Mouse (Mus musculus): ENCODE measurements around the gene Ssh2.

Gene Ssh2

GRCm38 (mm10) chr11:77406329-77406728 is 190.2 kb downstream of the Ssh2 start:
- no peak for DNase-seq (ENCODE audit: low spot score in 2 of 2)

GRCm38 (mm10) chr11:77409879-77410278 is 193.8 kb downstream of the Ssh2 start:
- DNase-seq (ENCODE audit: low spot score in 2 of 2) = no peak

GRCm38 (mm10) chr11:77411284-77411683 is 195.2 kb downstream of the Ssh2 start:
- DNase-seq (ENCODE audit: low spot score in 2 of 2) = no peak

- no peak for DNase-seq (ENCODE audit: low spot score in 2 of 2)
Measured at GRCm38 (mm10) chr11:77414141-77414839, 198.2 kb downstream of the Ssh2 start.

GRCm38 (mm10) chr11:77416212-77417000 is 200.3 kb downstream of the Ssh2 start:
- DNase-seq (ENCODE audit: low spot score in 2 of 2) = no peak

- DNase-seq (ENCODE audit: low spot score in 2 of 2) = no peak
Measured at GRCm38 (mm10) chr11:77418021-77418420, 201.9 kb downstream of the Ssh2 start.

GRCm38 (mm10) chr11:77423175-77423859 is 207.2 kb downstream of the Ssh2 start:
- no peak for DNase-seq (ENCODE audit: low spot score in 2 of 2)

- DNase-seq (ENCODE audit: low spot score in 2 of 2) = no peak
Measured at GRCm38 (mm10) chr11:77428446-77428845, 212.4 kb downstream of the Ssh2 start.

- no peak for DNase-seq (ENCODE audit: low spot score in 2 of 2)
Measured at GRCm38 (mm10) chr11:77437026-77437425, 220.9 kb downstream of the Ssh2 start.

- DNase-seq (ENCODE audit: low spot score in 2 of 2) = no peak
Measured at GRCm38 (mm10) chr11:77440081-77440480, 224.0 kb downstream of the Ssh2 start.

- no peak for DNase-seq (ENCODE audit: low spot score in 2 of 2)
Measured at GRCm38 (mm10) chr11:77441020-77441419, 224.9 kb downstream of the Ssh2 start.

- no peak for DNase-seq (ENCODE audit: low spot score in 2 of 2)
Measured at GRCm38 (mm10) chr11:77442186-77443170, 226.4 kb downstream of the Ssh2 start.

- no peak for DNase-seq (ENCODE audit: low spot score in 2 of 2)
Measured at GRCm38 (mm10) chr11:77444939-77445338, 228.9 kb downstream of the Ssh2 start.

GRCm38 (mm10) chr11:77446628-77447041 is 230.5 kb downstream of the Ssh2 start:
- no peak for DNase-seq (ENCODE audit: low spot score in 2 of 2)

- DNase-seq (ENCODE audit: low spot score in 2 of 2) = no peak
Measured at GRCm38 (mm10) chr11:77449224-77449623, 233.1 kb downstream of the Ssh2 start.

- DNase-seq (ENCODE audit: low spot score in 2 of 2) = no peak
Measured at GRCm38 (mm10) chr11:77451670-77452069, 235.6 kb downstream of the Ssh2 start.

GRCm38 (mm10) chr11:77453388-77453787 is 237.3 kb downstream of the Ssh2 start:
- DNase-seq (ENCODE audit: low spot score in 2 of 2) = no peak

GRCm38 (mm10) chr11:77455770-77456510 is 239.9 kb downstream of the Ssh2 start:
- no peak for DNase-seq (ENCODE audit: low spot score in 2 of 2)

GRCm38 (mm10) chr11:77456866-77457265 is 240.8 kb downstream of the Ssh2 start:
- no peak for DNase-seq (ENCODE audit: low spot score in 2 of 2)

GRCm38 (mm10) chr11:77461856-77462255 is 245.8 kb downstream of the Ssh2 start:
- no peak for DNase-seq (ENCODE audit: low spot score in 2 of 2)
